Mouse (Mus musculus) cortical plate, adult 2 months (tissue): Measurements from ENCODE around the gene Deaf1.

Source experiments
- CTCF ChIP-seq: fragments of 200-500 bp; IDR thresholded peaks from 2 replicates; pipeline ENCODE4 v1.5.1; 2011; ENCODE audit warnings: mild to moderate bottlenecking, control low read depth, low read length; ENCODE audit not compliant: insufficient read depth; ENCODE audit errors: extremely low read depth
- POLR2A ChIP-seq: fragments of 200-500 bp; IDR thresholded peaks from 2 replicates; pipeline ENCODE4 v1.6.1; 2011; ENCODE audit warnings: mild to moderate bottlenecking, low read length, control low read depth; ENCODE audit not compliant: insufficient read depth; ENCODE audit errors: extremely low read depth

DNA sequence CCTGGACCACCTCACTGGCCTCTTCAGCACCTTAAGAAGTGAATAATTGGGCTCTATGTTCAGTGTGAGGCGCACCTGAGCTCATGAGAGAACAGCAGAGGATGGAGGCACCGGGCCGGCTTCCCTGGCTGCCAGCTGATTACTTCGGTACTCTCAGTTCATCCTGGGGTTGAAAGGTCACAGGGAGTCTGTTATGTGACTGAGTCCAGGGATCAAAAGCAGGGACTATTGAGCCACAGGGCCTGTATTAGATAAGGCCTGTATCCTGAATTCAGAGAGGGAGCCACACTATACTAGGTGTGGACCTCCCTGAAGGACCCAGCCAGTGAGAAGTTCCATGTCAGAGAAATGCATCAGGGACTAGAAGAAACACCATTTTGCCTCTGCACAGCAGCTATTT, 23.0 kb downstream of the Deaf1 start:
- TF ChIP-seq CTCF (no peak), POLR2A (no peak)
